Mouse (Mus musculus): ENCODE results near the gene Gpr137.

DNA sequence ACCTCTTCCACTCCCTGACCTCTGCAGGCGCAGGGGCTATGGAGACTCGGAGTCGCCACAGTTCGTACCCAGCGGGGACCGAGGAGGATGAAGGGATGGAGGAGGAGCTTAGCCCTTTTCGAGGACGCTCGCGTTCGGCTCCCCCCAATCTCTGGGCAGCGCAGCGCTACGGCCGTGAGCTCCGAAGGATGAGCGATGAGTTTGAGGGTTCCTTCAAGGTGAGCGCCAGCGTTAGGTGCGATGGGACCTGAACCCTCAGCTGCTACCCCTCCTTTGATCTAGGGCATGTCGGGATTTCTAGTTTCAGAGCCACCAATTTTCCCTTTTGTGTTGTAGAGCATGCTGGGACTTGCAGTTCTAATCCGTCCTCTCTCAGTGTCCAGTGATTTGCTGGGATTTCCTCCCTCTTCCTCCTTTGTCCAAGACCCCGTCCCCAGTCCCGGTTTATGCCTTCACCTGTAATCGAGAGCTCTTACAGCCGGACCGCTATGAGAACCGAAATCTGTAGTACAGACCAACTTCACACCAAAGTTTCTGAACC lies 8.4 kb upstream of the Gpr137 start:
- TF ChIP-seq CTCF (IDR thresholded peaks at IDR 0.05; ENCODE audit: control insufficient read depth, insufficient read depth, insufficient read length) (no peak), MYOG (IDR thresholded peaks at IDR 0.05; ENCODE audit: control insufficient read depth, extremely low read depth, insufficient read length) (no peak), MYOD1 (IDR thresholded peaks at IDR 0.05; ENCODE audit: control insufficient read depth, insufficient read length, low read depth) (no peak), USF1 (IDR thresholded peaks at IDR 0.05; ENCODE audit: low read depth) (no peak)

Measured in C2C12 (cell line).